Mouse (Mus musculus): ENCODE data around the gene Ifitm5.

The Ifitm5 gene

GRCm38 (mm10) chr7:140939669-140940171, 10.4 kb downstream of the Ifitm5 start:
- in situ Hi-C loops (cut with MboI) = no loop called here

- in situ Hi-C loops (cut with MboI) = no loop called here
Observed at GRCm38 (mm10) chr7:140938896-140939295, 11.2 kb downstream of the Ifitm5 start.

GRCm38 (mm10) chr7:140938436-140938835, 11.7 kb downstream of the Ifitm5 start:
- in situ Hi-C loops (cut with MboI) = no loop called here

GRCm38 (mm10) chr7:140927181-140927580, 22.9 kb downstream of the Ifitm5 start:
- in situ Hi-C loops (cut with MboI) = no loop called here

- in situ Hi-C loops (cut with MboI) = no loop called here
Observed at GRCm38 (mm10) chr7:140923070-140923775, 26.9 kb downstream of the Ifitm5 start.

- in situ Hi-C loops (cut with MboI) = no loop called here
Observed at GRCm38 (mm10) chr7:140922398-140923069, 27.6 kb downstream of the Ifitm5 start.

- in situ Hi-C loops (cut with MboI) = no loop called here
Observed at GRCm38 (mm10) chr7:140921225-140921975, 28.7 kb downstream of the Ifitm5 start.

- in situ Hi-C loops (cut with MboI) = no loop called here
Observed at GRCm38 (mm10) chr7:140920418-140921029, 29.6 kb downstream of the Ifitm5 start, which contains the start of gene Nlrp6. Nlrp6 (plus strand) TSS chr7:140920902.

- in situ Hi-C loops (cut with MboI) = no loop called here
Observed at GRCm38 (mm10) chr7:140919911-140920310, 30.2 kb downstream of the Ifitm5 start.

- in situ Hi-C loops (cut with MboI) = no loop called here
Observed at GRCm38 (mm10) chr7:140914031-140914690, 35.9 kb downstream of the Ifitm5 start.

GRCm38 (mm10) chr7:140912846-140913482, 37.1 kb downstream of the Ifitm5 start:
- in situ Hi-C loops (cut with MboI) = no loop called here

- in situ Hi-C loops (cut with MboI) = no loop called here
Observed at GRCm38 (mm10) chr7:140912293-140912692, 37.8 kb downstream of the Ifitm5 start.

GRCm38 (mm10) chr7:140908634-140909107, 41.4 kb downstream of the Ifitm5 start:
- in situ Hi-C loops (cut with MboI) = no loop called here

GRCm38 (mm10) chr7:140908181-140908580, 41.9 kb downstream of the Ifitm5 start:
- in situ Hi-C loops (cut with MboI) = no loop called here

- in situ Hi-C loops (cut with MboI) = no loop called here
Observed at GRCm38 (mm10) chr7:140907697-140908096, 42.4 kb downstream of the Ifitm5 start.

- in situ Hi-C loops (cut with MboI) = no loop called here
Observed at GRCm38 (mm10) chr7:140907131-140907530, 43.0 kb downstream of the Ifitm5 start.

GRCm38 (mm10) chr7:140905642-140906081, 44.4 kb downstream of the Ifitm5 start:
- in situ Hi-C loops (cut with MboI) = no loop called here

- in situ Hi-C loops (cut with MboI) = loop anchor here (5.0 kb wide), 2 partner anchors 56 to 144 kb away; partner anchors contain the start of genes Odf3 and Scgb1c1
Observed at GRCm38 (mm10) chr7:140903212-140903611, 46.9 kb downstream of the Ifitm5 start.

- in situ Hi-C loops (cut with MboI) = loop anchor here (5.0 kb wide), 2 partner anchors 55 to 145 kb away; partner anchors contain the start of genes Odf3 and Scgb1c1
Observed at GRCm38 (mm10) chr7:140902036-140902875, 47.8 kb downstream of the Ifitm5 start.
